Mouse (Mus musculus) megakaryocyte, embryonic 14.5 days (primary cell): ENCODE results near the gene Ces3a.

ENCODE experiments used
- FLI1 ChIP-seq: IDR thresholded peaks from 2 replicates; pipeline ENCODE4 v1.6.1; 2012; ENCODE audit warnings: low read length, inconsistent platforms, mixed read lengths
- GATA1 ChIP-seq: IDR thresholded peaks from 3 replicates; pipeline ENCODE4 v1.6.1; 2012; ENCODE audit warnings: mixed read lengths, low read length, inconsistent platforms, borderline replicate concordance

GRCm38 (mm10) chr8:105048371-105048854 lies at the start of gene Ces3a:
- TF ChIP-seq GATA1 (no peak), FLI1 (no peak)
